In genomic region chr11:80771596-80772250, GRCm38 (mm10) we compare ENCODE assay signal across 12 mouse cellular contexts.
"Had no signal": no experiment of that assay in that cellular context is flagged by ENCODE, and none has a peak within 500 bp of the region (broad histone marks: within the 10 kb centered on the region; RNA-seq: fewer than 3 reads in every experiment).

No protein-coding gene starts in this region.

- H3K36me3 ChIP-seq: limb, embryonic 12.5 days; limb, embryonic 15.5 days had no signal

- H3K9me3 ChIP-seq: limb, embryonic 12.5 days; limb, embryonic 15.5 days had no signal

- H3K9ac ChIP-seq: limb, embryonic 12.5 days; limb, embryonic 15.5 days; liver, embryonic 14.5 days; liver, postnatal 0 days; lung, embryonic 14.5 days had no signal

- H3K4me1 ChIP-seq: limb, embryonic 12.5 days; limb, embryonic 15.5 days had no signal

- H3K27me3 ChIP-seq: limb, embryonic 15.5 days had no signal

- H3K4me3 ChIP-seq: limb, embryonic 12.5 days; limb, embryonic 15.5 days had no signal

- ATAC-seq: liver, postnatal 0 days had no signal

- H3K4me2 ChIP-seq: limb, embryonic 12.5 days; limb, embryonic 15.5 days; liver, embryonic 11.5 days; lung, embryonic 14.5 days; midbrain, embryonic 11.5 days had no signal

- DNase-seq: kidney, adult 18-20 months; kidney, postnatal 10 days; left cerebral cortex, postnatal 4 days; liver, postnatal 0 days; lung, embryonic 14.5 days; midbrain, embryonic 14.5 days; thymus, postnatal 36 days had no signal

- H3K27ac ChIP-seq: limb, embryonic 12.5 days; limb, embryonic 15.5 days; liver, embryonic 14.5 days had no signal
